Mouse (Mus musculus) embryonic facial prominence, embryonic 10.5 days (tissue): ENCODE measurements at regions not wholly inside any gene's neighbourhood (a gene's known extent, or its start where the extent isn't known, plus 50 kb on each side); places are given as distances from the start of the nearest gene placed in this dataset.
A peak's percentile ranks its signal among the peaks of the same experiment; 100 is the strongest.

Source experiments
- DNase-seq: peaks from one replicate; pipeline ENCODE4 v3.0.0-alpha.2; 2017; ENCODE audit warnings: low spot score
- H3K27ac ChIP-seq: fragments of 300-500 bp; sonication (generic); replicated peaks from 2 replicates; pipeline ENCODE4 v1.5.1; 2016; ENCODE audit warnings: mild to moderate bottlenecking
- H3K27me3 ChIP-seq: fragments of 300-500 bp; sonication (generic); replicated peaks from 2 replicates; pipeline ENCODE4 v1.6.1; 2016; ENCODE audit warnings: low read depth, mild to moderate bottlenecking; ENCODE audit not compliant: poor library complexity, severe bottlenecking
- H3K36me3 ChIP-seq: fragments of 300-500 bp; sonication (generic); replicated peaks from 2 replicates; pipeline ENCODE4 v1.6.1; 2016; ENCODE audit warnings: mild to moderate bottlenecking, moderate library complexity
- H3K4me1 ChIP-seq: fragments of 300-500 bp; sonication (generic); 2 replicates; pipeline ENCODE4 v1.6.1; 2016
- H3K4me3 ChIP-seq: fragments of 300-500 bp; sonication (generic); 2 replicates; pipeline ENCODE4 v1.5.1; 2016; ENCODE audit warnings: mild to moderate bottlenecking, moderate library complexity
- H3K9me3 ChIP-seq: fragments of 300-500 bp; sonication (generic); 2 replicates; pipeline ENCODE4 v1.6.1; 2016; ENCODE audit warnings: mild to moderate bottlenecking
- WGBS: fragments of 180-500 bp; shearing (Covaris S2); methylation state at CpG from one replicate; pipeline ENCODE4 v1.1.7; 2016; 5-methylcytosine and 5-hydroxymethylcytosine counted together

- H3K4me3 ChIP-seq: no peak overlapping the region
- no peaks in the 10 kb centered on the region for H3K9me3 ChIP-seq
- no peak overlapping the region for H3K27ac ChIP-seq
- H3K27me3 ChIP-seq: peaks cover 5% of the 10 kb centered on the region; the same call in 1 of the 2 replicates
- no peaks in the 10 kb centered on the region for H3K36me3 ChIP-seq
- 68% methylated on average over 3 of the region's 3 CpGs for WGBS
- no peak for DNase-seq
- H3K4me1 ChIP-seq: peaks cover 14% of the 10 kb centered on the region
Observed at GRCm38 (mm10) chr1:190067181-190067580, 103.3 kb downstream of the Prox1 start.

GRCm38 (mm10) chr1:190066426-190066825, 104.1 kb downstream of the Prox1 start:
- no peak overlapping the region for H3K4me3 ChIP-seq
- WGBS: 70% methylated on average over 9 of the region's 9 CpGs
- no peak overlapping the region for H3K27ac ChIP-seq
- H3K27me3 ChIP-seq: peaks cover 5% of the 10 kb centered on the region; the same call in 1 of the 2 replicates
- DNase-seq: no peak
- no peaks in the 10 kb centered on the region for H3K9me3 ChIP-seq
- H3K4me1 ChIP-seq: peaks cover 22% of the 10 kb centered on the region
- no peaks in the 10 kb centered on the region for H3K36me3 ChIP-seq

GRCm38 (mm10) chr1:190061560-190062295, 108.8 kb downstream of the Prox1 start:
- WGBS: 31% methylated on average over 9 of the region's 9 CpGs
- no peak overlapping the region for H3K4me3 ChIP-seq
- H3K9me3 ChIP-seq: no peaks in the 10 kb centered on the region
- no peaks in the 10 kb centered on the region for H3K36me3 ChIP-seq
- H3K27ac ChIP-seq: no peak overlapping the region
- peaks cover 5% of the 10 kb centered on the region; the same call in 1 of the 2 replicates for H3K27me3 ChIP-seq
- H3K4me1 ChIP-seq: peaks cover 15% of the 10 kb centered on the region
- peak; percentile 44 for DNase-seq

GRCm38 (mm10) chr1:190059025-190059424, 111.5 kb downstream of the Prox1 start:
- H3K36me3 ChIP-seq: no peaks in the 10 kb centered on the region
- no peaks in the 10 kb centered on the region for H3K27me3 ChIP-seq
- 72% methylated on average over 3 of the region's 3 CpGs for WGBS
- H3K9me3 ChIP-seq: no peaks in the 10 kb centered on the region
- peaks cover 12% of the 10 kb centered on the region for H3K4me1 ChIP-seq
- DNase-seq: no peak
- no peak overlapping the region for H3K4me3 ChIP-seq
- no peak overlapping the region for H3K27ac ChIP-seq

GRCm38 (mm10) chr1:190056931-190057330, 113.6 kb downstream of the Prox1 start:
- H3K27ac ChIP-seq: no peak overlapping the region
- no peaks in the 10 kb centered on the region for H3K9me3 ChIP-seq
- H3K4me1 ChIP-seq: peaks cover 8% of the 10 kb centered on the region
- no peaks in the 10 kb centered on the region for H3K27me3 ChIP-seq
- no peak for DNase-seq
- H3K36me3 ChIP-seq: no peaks in the 10 kb centered on the region
- WGBS: 77% methylated on average over 2 of the region's 2 CpGs
- H3K4me3 ChIP-seq: no peak overlapping the region

GRCm38 (mm10) chr1:190051903-190052302, 118.6 kb downstream of the Prox1 start:
- WGBS: 89% methylated on average over 2 of the region's 2 CpGs
- H3K4me3 ChIP-seq: no peak overlapping the region
- H3K27me3 ChIP-seq: no peaks in the 10 kb centered on the region
- H3K4me1 ChIP-seq: peaks cover 19% of the 10 kb centered on the region
- H3K9me3 ChIP-seq: peaks cover 5% of the 10 kb centered on the region; the same call in 1 of the 2 replicates
- H3K36me3 ChIP-seq: no peaks in the 10 kb centered on the region
- DNase-seq: no peak
- H3K27ac ChIP-seq: no peak overlapping the region

- WGBS: 35% methylated on average over 2 of the region's 2 CpGs
- peaks cover 27% of the 10 kb centered on the region for H3K4me1 ChIP-seq
- no peak for DNase-seq
- no peaks in the 10 kb centered on the region for H3K36me3 ChIP-seq
- H3K27me3 ChIP-seq: peaks cover 7% of the 10 kb centered on the region; the same call in 1 of the 2 replicates
- H3K27ac ChIP-seq: no peak overlapping the region
- H3K9me3 ChIP-seq: peaks cover 5% of the 10 kb centered on the region; the same call in 1 of the 2 replicates
- H3K4me3 ChIP-seq: no peak overlapping the region
Observed at GRCm38 (mm10) chr1:190048521-190049170, 121.9 kb downstream of the Prox1 start.

- 59% methylated on average over 6 of the region's 6 CpGs for WGBS
- H3K9me3 ChIP-seq: peaks cover 5% of the 10 kb centered on the region; the same call in 1 of the 2 replicates
- no peak overlapping the region for H3K27ac ChIP-seq
- H3K4me3 ChIP-seq: no peak overlapping the region
- H3K27me3 ChIP-seq: peaks cover 7% of the 10 kb centered on the region; the same call in 1 of the 2 replicates
- no peak for DNase-seq
- H3K36me3 ChIP-seq: no peaks in the 10 kb centered on the region
- peaks cover 27% of the 10 kb centered on the region for H3K4me1 ChIP-seq
Observed at GRCm38 (mm10) chr1:190047201-190047600, 123.3 kb downstream of the Prox1 start.

GRCm38 (mm10) chr1:190045797-190046196, 123.6 kb upstream of the Smyd2 start:
- peak; percentile 52 for DNase-seq
- peaks cover 7% of the 10 kb centered on the region; the same call in 1 of the 2 replicates for H3K27me3 ChIP-seq
- H3K36me3 ChIP-seq: no peaks in the 10 kb centered on the region
- 28% methylated on average over 1 of the region's 1 CpGs for WGBS
- no peak overlapping the region for H3K4me3 ChIP-seq
- H3K9me3 ChIP-seq: peaks cover 5% of the 10 kb centered on the region; the same call in 1 of the 2 replicates
- peaks cover 27% of the 10 kb centered on the region for H3K4me1 ChIP-seq
- no peak overlapping the region for H3K27ac ChIP-seq

- Histone ChIP-seq H3K9me3 (no peaks in the 10 kb centered on the region), H3K27ac (no peak overlapping the region), H3K27me3 (peaks cover 7% of the 10 kb centered on the region; the same call in 1 of the 2 replicates), H3K4me1 (peaks cover 26% of the 10 kb centered on the region), H3K36me3 (no peaks in the 10 kb centered on the region), H3K4me3 (no peak overlapping the region)
- 44% methylated on average over 3 of the region's 3 CpGs for WGBS
- DNase-seq: no peak
Observed at GRCm38 (mm10) chr1:190044036-190044435, 121.9 kb upstream of the Smyd2 start.

GRCm38 (mm10) chr1:190043156-190043555, 121.0 kb upstream of the Smyd2 start:
- Histone ChIP-seq H3K27ac (no peak overlapping the region), H3K9me3 (no peaks in the 10 kb centered on the region), H3K4me3 (no peak overlapping the region), H3K4me1 (peaks cover 22% of the 10 kb centered on the region), H3K27me3 (peaks cover 7% of the 10 kb centered on the region; the same call in 1 of the 2 replicates), H3K36me3 (no peaks in the 10 kb centered on the region)
- WGBS: 89% methylated on average over 10 of the region's 10 CpGs
- DNase-seq: no peak

GRCm38 (mm10) chr1:190042197-190042596, 120.0 kb upstream of the Smyd2 start:
- WGBS: 65% methylated on average over 4 of the region's 4 CpGs
- Histone ChIP-seq H3K27me3 (peaks cover 7% of the 10 kb centered on the region; the same call in 1 of the 2 replicates), H3K36me3 (no peaks in the 10 kb centered on the region), H3K4me3 (no peak overlapping the region), H3K27ac (no peak overlapping the region), H3K9me3 (no peaks in the 10 kb centered on the region), H3K4me1 (peaks cover 25% of the 10 kb centered on the region)
- DNase-seq: no peak
